Mouse (Mus musculus) stomach, embryonic 16.5 days (tissue): Measurements from ENCODE around the gene Nccrp1. TPM values are rescaled to one million over a fixed set of nuclear protein-coding genes. Genes with fewer than 3 reads are reported as not detected.
"Not testable (repeated sequence)": the region's sequence is repeated elsewhere in the genome, so short reads cannot be mapped to it uniquely, and the experiment has no call there.

ENCODE experiments used
- ATAC-seq: fragments of 200-750 bp; cut with Nextera tagmentation; 2 replicates; pipeline ENCODE4 v1.8.0; 2017; ENCODE audit warnings: moderate number of reproducible peaks, moderate TSS enrichment; ENCODE audit not compliant: insufficient read depth, low FRiP score
- H3K27ac ChIP-seq: fragments of 300-500 bp; sonication (generic); 2 replicates; pipeline ENCODE4 v1.5.1; 2014; ENCODE audit warnings: low read length
- H3K27me3 ChIP-seq: fragments of 300-500 bp; sonication (generic); 2 replicates; pipeline ENCODE4 v1.6.1; 2014; ENCODE audit warnings: low read length, control low read depth, mixed read lengths; ENCODE audit not compliant: control insufficient read depth, insufficient read depth
- H3K36me3 ChIP-seq: fragments of 300-500 bp; sonication (generic); 2 replicates; pipeline ENCODE4 v1.6.1; 2014; ENCODE audit warnings: low read length; ENCODE audit not compliant: control insufficient read depth, insufficient read depth
- H3K4me1 ChIP-seq: fragments of 300-500 bp; sonication (generic); 2 replicates; pipeline ENCODE4 v1.6.1; 2014; ENCODE audit warnings: low read length, control low read depth, mixed read lengths; ENCODE audit not compliant: control insufficient read depth, insufficient read depth
- H3K4me2 ChIP-seq: fragments of 300-500 bp; sonication (generic); 2 replicates; pipeline ENCODE4 v1.6.1; 2014; ENCODE audit warnings: low read depth, low read length, mixed read lengths
- H3K4me3 ChIP-seq: fragments of 300-500 bp; sonication (generic); replicated peaks from 2 replicates; pipeline ENCODE4 v1.5.1; 2014; ENCODE audit warnings: mild to moderate bottlenecking, low read length
- H3K9ac ChIP-seq: fragments of 300-500 bp; sonication (generic); 2 replicates; pipeline ENCODE4 v1.6.1; 2014; ENCODE audit warnings: low read length
- H3K9me3 ChIP-seq: fragments of 300-500 bp; sonication (generic); replicated peaks from 2 replicates; pipeline ENCODE4 v1.6.1; 2016; ENCODE audit warnings: low read length, control low read depth; ENCODE audit not compliant: control insufficient read depth
- WGBS: fragments of 180-500 bp; shearing (Covaris S2); extraction: QIAGEN DNeasy Blood & Tissue Kit; methylation state at CpG from one replicate; pipeline ENCODE4 v1.1.7; 2014; 5-methylcytosine and 5-hydroxymethylcytosine counted together
- microRNA-seq: library from miRNA; unstranded; fragments of <30 nt; microRNA quantifications from one replicate; pipeline ENCODE4, GENCODE M21; 2016
- polyA plus RNA-seq: library from polyadenylated mRNA; unstranded; fragments of >200 nt; fragmentation: Nextera tagmentation; extraction: Ambion mirVana; gene quantifications from 2 replicates; pipeline ENCODE4 v1.2.1, GENCODE M21; 2015

Nccrp1 gene
- polyA plus RNA-seq, 1 experiment from 2014 or later: 19.7 TPM

DNA sequence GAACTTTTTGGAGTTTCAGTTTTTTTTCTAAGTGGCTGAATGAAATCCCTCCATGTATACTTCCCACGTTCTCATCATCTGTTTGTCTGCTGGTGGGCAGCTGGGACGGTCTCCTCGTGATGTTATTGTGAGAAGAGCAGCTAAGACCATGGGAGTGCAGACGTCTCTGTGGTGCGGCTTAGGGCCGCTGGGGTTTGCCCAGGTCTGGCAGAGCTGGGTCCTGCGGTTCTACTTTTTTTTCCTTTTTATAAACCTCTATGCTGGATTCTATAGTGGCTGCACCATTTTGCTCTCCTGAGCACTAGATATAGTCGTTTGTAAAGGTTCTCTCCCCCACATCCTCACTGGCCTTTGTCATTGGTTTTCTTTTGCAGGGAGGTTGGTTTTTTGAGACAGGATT, 35.6 kb downstream of the Nccrp1 start:
- 63% methylated on average over 8 of the region's 8 CpGs for WGBS
- ATAC-seq: no peak
- H3K4me3 ChIP-seq: no peak overlapping the region
- no peak overlapping the region for H3K9ac ChIP-seq
- H3K9me3 ChIP-seq: no peaks in the 10 kb centered on the region
- H3K36me3 ChIP-seq: no peaks in the 10 kb centered on the region
- H3K27me3 ChIP-seq: no peaks in the 10 kb centered on the region
- H3K4me2 ChIP-seq: no peak overlapping the region
- H3K4me1 ChIP-seq: no peaks in the 10 kb centered on the region
- no peak overlapping the region for H3K27ac ChIP-seq

DNA sequence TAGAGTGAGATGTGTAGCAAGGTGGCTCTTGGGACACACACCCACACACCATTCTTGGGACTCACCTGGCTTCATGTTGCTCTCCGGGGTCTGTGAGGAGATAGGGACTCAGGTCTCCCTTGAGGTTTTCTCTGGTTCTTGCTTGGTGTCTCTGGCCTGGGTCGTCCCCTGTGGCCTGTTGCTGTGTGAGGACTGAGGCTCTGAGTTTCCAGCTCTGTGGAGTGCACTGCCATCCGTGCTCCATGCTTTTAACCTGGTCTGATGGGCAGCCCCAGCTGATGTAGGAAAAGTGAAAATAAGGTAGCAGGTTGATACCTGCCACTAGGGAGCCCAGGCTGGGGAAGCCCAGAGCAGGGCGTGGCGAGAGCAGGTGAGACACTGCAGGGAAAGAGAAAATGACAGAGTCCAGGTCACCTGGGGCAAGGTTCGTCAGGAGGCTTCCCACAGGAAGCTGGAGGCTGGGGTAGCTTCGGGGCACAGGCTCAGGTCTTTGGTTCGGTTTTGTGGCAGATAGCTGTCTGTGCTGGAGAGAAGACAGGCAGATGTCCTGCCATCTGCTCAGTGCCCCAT, 36.6 kb downstream of the Nccrp1 start, which contains the start of gene Ifnl2:
TSS of gene Ifnl2 (minus strand) at position 51 of the 570 bp plus-strand sequence.
- H3K36me3 ChIP-seq, H3K27me3 ChIP-seq, H3K4me3 ChIP-seq, H3K9me3 ChIP-seq, ATAC-seq, H3K27ac ChIP-seq, H3K4me1 ChIP-seq, H3K4me2 ChIP-seq, H3K9ac ChIP-seq: not testable (repeated sequence)
- WGBS: 58% methylated on average over 8 of the region's 8 CpGs

DNA sequence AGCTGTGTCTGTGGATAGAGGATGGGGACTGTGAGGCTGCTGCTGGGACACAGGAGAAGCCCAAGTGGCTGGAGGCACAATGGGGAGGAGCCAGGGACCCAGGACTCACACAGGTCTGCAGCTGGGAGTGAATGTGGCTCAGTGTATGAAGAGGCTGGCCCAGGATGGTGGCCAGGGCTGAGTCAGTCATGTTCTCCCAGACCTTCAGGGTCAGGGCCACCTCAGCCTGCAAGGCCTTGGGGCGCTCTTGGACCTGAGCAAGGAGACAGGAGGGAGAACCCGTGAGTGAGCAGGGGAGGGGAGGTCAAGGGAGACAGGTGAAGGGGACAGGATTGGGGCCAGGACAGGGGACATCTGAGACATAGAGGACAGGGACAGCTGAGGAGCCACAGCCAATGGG, 37.9 kb downstream of the Nccrp1 start:
- not testable (repeated sequence) for ATAC-seq, H3K27me3 ChIP-seq, H3K27ac ChIP-seq

DNA sequence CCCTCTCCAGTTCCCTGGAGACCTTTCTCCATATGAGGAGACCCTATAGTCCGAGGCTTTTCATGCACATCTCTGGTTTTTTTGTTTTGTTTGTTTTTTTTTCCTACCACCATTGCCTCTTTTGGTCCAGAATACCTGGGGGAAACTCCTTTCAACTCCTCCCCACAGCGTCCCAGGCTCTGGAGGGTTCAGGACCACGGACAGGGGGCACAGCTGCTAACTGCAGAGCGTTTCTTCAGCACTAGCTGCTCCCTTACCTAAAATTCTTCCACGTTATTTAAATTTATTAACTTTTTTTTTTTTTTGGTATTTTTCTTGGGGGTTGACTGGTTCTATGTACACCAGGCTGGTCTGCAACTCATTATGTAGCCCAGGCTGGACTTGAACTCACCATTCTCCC, 41.5 kb downstream of the Nccrp1 start:
- Histone ChIP-seq H3K27me3 (no peaks in the 10 kb centered on the region; the same call in 1 of the 2 replicates), H3K9me3 (no peaks in the 10 kb centered on the region; the same call in 1 of the 2 replicates), H3K4me3 (no peak overlapping the region), H3K4me2 (no peak overlapping the region), H3K36me3 (no peaks in the 10 kb centered on the region), H3K27ac (no peak overlapping the region), H3K4me1 (no peaks in the 10 kb centered on the region), H3K9ac (no peak overlapping the region)
- 1% methylated on average over 5 of the region's 5 CpGs for WGBS
- ATAC-seq: no peak

More for the DNA sequence above, 37.9 kb downstream of the Nccrp1 start:
- not testable (repeated sequence) for H3K9me3 ChIP-seq, H3K4me2 ChIP-seq, H3K9ac ChIP-seq, H3K36me3 ChIP-seq, H3K4me1 ChIP-seq, H3K4me3 ChIP-seq
- 44% methylated on average over 1 of the region's 2 CpGs for WGBS

DNA sequence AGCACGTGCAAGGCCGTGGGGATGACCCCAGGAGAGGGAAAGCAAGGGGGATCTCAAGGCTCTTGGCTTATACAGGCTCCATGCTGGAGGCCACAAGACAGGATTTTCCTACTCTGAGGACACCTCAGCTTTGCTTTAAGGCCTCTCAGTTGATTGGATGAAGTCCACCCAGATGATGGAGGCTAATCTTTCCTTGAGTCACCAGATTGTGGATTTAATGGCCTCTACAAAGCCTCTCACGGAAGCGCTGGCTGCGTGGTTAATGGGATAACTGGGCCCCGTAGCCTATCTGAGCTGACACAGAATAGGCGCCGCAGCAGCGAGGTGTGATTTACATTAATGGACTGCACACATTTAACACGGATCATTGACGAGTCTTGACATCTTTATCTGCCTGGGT, 51.6 kb downstream of the Nccrp1 start:
- WGBS: 66% methylated on average over 11 of the region's 11 CpGs
- Histone ChIP-seq H3K9ac (no peak overlapping the region), H3K4me2 (no peak overlapping the region), H3K4me3 (no peak overlapping the region), H3K36me3 (no peaks in the 10 kb centered on the region), H3K9me3 (no peaks in the 10 kb centered on the region), H3K4me1 (no peaks in the 10 kb centered on the region), H3K27ac (no peak overlapping the region), H3K27me3 (no peaks in the 10 kb centered on the region)
- ATAC-seq: no peak

Small RNA genes lying within 50 kb of the gene (microRNA-seq; reads per million reads assigned to microRNA genes)
- gene Mir7049: not detected

Other genes with a start within 250 kb of the Nccrp1 start
- gene Dll3, start 245.0 kb downstream of the Nccrp1 start, polyA plus RNA-seq: 1.3 TPM in 2 replicates
- 113 and 116 TPM in 2 replicates for gene Timm50, start 235.2 kb downstream of the Nccrp1 start, polyA plus RNA-seq
- 85.7 and 86.7 TPM in 2 replicates for gene Supt5, start 208.5 kb downstream of the Nccrp1 start, polyA plus RNA-seq
- 800 and 962 TPM in 2 replicates for gene Rps16, start 196.6 kb downstream of the Nccrp1 start, polyA plus RNA-seq
- gene Plekhg2, start 174.7 kb downstream of the Nccrp1 start, polyA plus RNA-seq: 49.9 and 50.7 TPM in 2 replicates
- 26.1 and 35.1 TPM in 2 replicates for gene Zfp36, start 167.0 kb downstream of the Nccrp1 start, polyA plus RNA-seq
- gene Med29, start 154.5 kb downstream of the Nccrp1 start, polyA plus RNA-seq: 38.7 and 41.2 TPM in 2 replicates
- gene Paf1, start 154.3 kb downstream of the Nccrp1 start, polyA plus RNA-seq: 84.3 and 88.5 TPM in 2 replicates
- gene Gmfg, start 109.8 kb downstream of the Nccrp1 start, polyA plus RNA-seq: 17.7 and 19.2 TPM in 2 replicates
- gene Lrfn1, start 95.3 kb downstream of the Nccrp1 start, polyA plus RNA-seq: 1.0 and 1.7 TPM in 2 replicates
- gene Ifnl2, start 36.8 kb downstream of the Nccrp1 start, polyA plus RNA-seq: not detected in 2 replicates
- gene Ifnl3, start 24.4 kb downstream of the Nccrp1 start, polyA plus RNA-seq: not detected in 2 replicates
- 124 and 215 TPM in 2 replicates for gene Sycn, start 6.4 kb downstream of the Nccrp1 start, polyA plus RNA-seq
- gene Samd4b, start 50.9 kb upstream of the Nccrp1 start, polyA plus RNA-seq: 10.9 and 11.2 TPM in 2 replicates
- gene Pak4, start 50.9 kb upstream of the Nccrp1 start, polyA plus RNA-seq: 54.8 and 64.4 TPM in 2 replicates
- 0.16 TPM in 1 of 2 replicates, not detected in the other for gene Acp7, start 84.1 kb upstream of the Nccrp1 start, polyA plus RNA-seq
- gene Fbxo27, start 145.6 kb upstream of the Nccrp1 start, polyA plus RNA-seq: 3.8 and 4.8 TPM in 2 replicates
- gene Fbxo17, start 169.6 kb upstream of the Nccrp1 start, polyA plus RNA-seq: 9.0 and 9.1 TPM in 2 replicates
- gene Mrps12, start 194.6 kb upstream of the Nccrp1 start, polyA plus RNA-seq: 117 and 135 TPM in 2 replicates
- gene Sars2, start 194.7 kb upstream of the Nccrp1 start, polyA plus RNA-seq: 22.4 and 22.9 TPM in 2 replicates
- 0.30 TPM in 1 of 2 replicates, not detected in the other for gene Ccer2, start 208.9 kb upstream of the Nccrp1 start, polyA plus RNA-seq
- gene Sirt2, start 219.5 kb upstream of the Nccrp1 start, polyA plus RNA-seq: 62.1 and 63.7 TPM in 2 replicates
- gene Nfkbib, start 220.3 kb upstream of the Nccrp1 start, polyA plus RNA-seq: 37.2 and 38.9 TPM in 2 replicates
- gene Rinl, start 241.7 kb upstream of the Nccrp1 start, polyA plus RNA-seq: 5.0 and 5.9 TPM in 2 replicates